Mouse (Mus musculus): ENCODE data around the gene Tfcp2. TPM values are rescaled to one million over a fixed set of nuclear protein-coding genes. Genes with fewer than 3 reads are reported as not detected.
A peak's percentile ranks its signal among the peaks of the same experiment; 100 is the strongest.
"Not testable (repeated sequence)": the region's sequence is repeated elsewhere in the genome, so short reads cannot be mapped to it uniquely, and the experiment has no call there.

Gene Tfcp2
- total RNA-seq, 2 experiments from 2014 or later: 11.6 to 12.6 TPM

DNA sequence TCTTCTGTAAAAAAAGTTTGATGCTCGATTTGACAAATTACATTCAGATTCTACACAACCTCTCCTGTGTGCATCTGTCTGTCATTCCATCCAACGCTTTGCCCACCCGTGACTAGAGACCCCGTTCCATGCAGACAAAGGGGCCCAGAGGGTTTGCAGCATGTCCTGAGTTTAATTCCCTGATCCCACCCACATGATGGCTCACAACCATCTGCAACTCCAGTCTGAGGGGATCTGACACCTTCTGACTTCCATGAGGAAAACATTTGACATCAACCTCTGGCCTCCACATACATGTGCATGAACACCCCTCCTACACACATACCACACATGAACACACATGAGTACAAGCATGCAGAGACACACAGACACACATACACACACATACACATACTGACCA, 10.4 kb downstream of the Tfcp2 start:
- Histone ChIP-seq H3K4me3 (no peak overlapping the region), H3K27ac (no peak overlapping the region)
- intact Hi-C loops (cut with DNase I): no loop called here
- no peak for DNase-seq
- no peak for TF ChIP-seq CTCF (IDR thresholded peaks at IDR 0.05)

DNA sequence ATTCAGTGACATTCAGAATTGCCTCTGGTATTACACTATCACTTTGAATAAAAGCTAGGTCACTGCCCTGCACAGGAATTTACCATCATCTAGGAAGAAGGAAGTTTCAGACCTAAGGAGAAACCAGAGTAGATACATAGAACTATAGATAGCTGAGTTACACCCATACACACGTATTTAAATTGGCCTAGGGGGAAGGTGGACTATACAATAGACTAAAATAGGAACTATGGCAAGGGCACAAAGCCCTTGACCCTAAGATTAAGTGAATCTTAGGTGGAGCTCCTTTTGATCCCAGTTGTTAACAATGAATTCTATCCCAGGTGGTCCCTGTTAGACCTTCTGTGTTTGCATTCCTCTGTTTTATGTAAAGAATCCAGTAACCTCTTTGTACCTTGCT, 10.8 kb downstream of the Tfcp2 start:
- H3K27ac ChIP-seq: peak overlapping the region; percentile 41
- H3K4me3 ChIP-seq; intact Hi-C loops (cut with DNase I); DNase-seq: not testable (repeated sequence)

GRCm38 (mm10) chr15:100539411-100539810, 12.4 kb downstream of the Tfcp2 start:
- Histone ChIP-seq H3K27ac (no peak overlapping the region), H3K4me3 (no peak overlapping the region)
- intact Hi-C loops (cut with DNase I): loop anchor here (2.0 kb wide), 1 partner anchor 143 kb away; no protein-coding TSS in a partner anchor
- DNase-seq: no peak
- no peak for TF ChIP-seq CTCF (IDR thresholded peaks at IDR 0.05)

DNA sequence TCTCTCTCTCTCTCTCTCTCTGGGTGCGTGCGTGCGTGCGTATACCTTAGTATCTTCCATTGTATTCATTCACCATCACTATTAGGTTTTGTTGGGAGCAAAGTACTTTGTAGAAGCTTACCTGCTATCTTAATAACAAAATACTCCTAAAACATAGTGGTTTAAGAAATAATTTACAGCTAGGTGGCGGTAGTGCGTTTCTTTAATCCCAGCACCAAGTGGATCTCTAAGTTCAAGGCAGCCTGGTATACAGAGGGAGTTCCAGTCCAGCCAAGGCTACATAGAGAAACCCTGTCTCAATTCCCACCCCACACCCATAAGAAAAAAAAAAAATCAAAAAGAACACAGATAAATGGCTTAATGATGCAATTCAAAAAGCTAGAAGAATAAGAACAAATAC, 13.9 kb downstream of the Tfcp2 start:
- intact Hi-C loops (cut with DNase I): loop anchor here (1.0 to 2.0 kb wide), 3 partner anchors 74 to 145 kb away; no protein-coding TSS in a partner anchor
- Histone ChIP-seq H3K27ac (no peak overlapping the region), H3K4me3 (no peak overlapping the region)
- TF ChIP-seq CTCF (IDR thresholded peaks at IDR 0.05): peak; percentile 66
- DNase-seq: no peak

DNA sequence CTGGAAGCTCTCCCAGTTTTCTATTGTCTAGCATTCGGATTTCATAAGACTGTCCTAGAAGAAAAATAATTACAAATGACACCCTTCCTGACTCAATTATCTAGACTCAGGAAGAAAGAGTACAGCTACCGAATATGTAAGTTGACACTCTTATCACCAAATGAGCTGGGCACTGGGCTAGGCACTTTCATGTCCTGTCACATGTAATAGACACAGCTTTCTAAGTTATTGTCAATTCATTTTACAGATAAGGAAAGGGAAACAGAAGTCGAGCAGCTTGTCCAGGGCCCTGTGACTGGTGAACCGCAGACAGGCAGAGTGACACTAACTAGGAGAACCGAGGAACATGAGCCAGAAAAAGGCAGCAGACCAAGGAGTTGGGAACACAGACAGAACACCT, 23.9 kb downstream of the Tfcp2 start:
- DNase-seq: no peak
- TF ChIP-seq CTCF (IDR thresholded peaks at IDR 0.05): no peak
- Histone ChIP-seq H3K27ac (no peak overlapping the region), H3K4me3 (no peak overlapping the region)
- intact Hi-C loops (cut with DNase I): no loop called here

DNA sequence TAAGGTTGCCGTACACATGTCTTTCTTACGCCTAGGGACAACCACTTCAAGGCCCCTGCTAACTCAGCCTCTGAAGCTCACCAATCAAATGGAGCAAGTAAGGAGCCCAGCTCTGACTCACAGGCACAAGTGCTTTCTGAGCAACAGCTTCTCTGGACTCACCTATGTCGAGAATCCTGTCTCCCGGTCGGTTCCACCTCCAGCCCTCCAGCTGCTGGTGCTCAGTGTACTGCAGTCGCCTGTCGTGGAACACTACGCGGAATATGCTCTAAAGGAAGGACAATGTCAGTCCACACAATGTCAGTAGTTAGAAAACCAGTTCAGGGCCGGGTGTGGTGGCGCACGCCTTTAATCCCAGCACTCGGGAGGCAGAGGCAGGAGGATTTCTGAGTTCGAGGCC, 26.4 kb downstream of the Tfcp2 start:
- no peak for DNase-seq

GRCm38 (mm10) chr15:100520306-100520705, 31.5 kb downstream of the Tfcp2 start:
- intact Hi-C loops (cut with DNase I): no loop called here
- DNase-seq: no peak
- H3K27ac ChIP-seq: no peak overlapping the region
- H3K4me3 ChIP-seq: no peak overlapping the region
- no peak for TF ChIP-seq CTCF (IDR thresholded peaks at IDR 0.05)

More for the DNA sequence above, 26.4 kb downstream of the Tfcp2 start:
- TF ChIP-seq CTCF (IDR thresholded peaks at IDR 0.05): no peak
- Histone ChIP-seq H3K4me3 (no peak overlapping the region), H3K27ac (no peak overlapping the region)
- intact Hi-C loops (cut with DNase I): no loop called here

DNA sequence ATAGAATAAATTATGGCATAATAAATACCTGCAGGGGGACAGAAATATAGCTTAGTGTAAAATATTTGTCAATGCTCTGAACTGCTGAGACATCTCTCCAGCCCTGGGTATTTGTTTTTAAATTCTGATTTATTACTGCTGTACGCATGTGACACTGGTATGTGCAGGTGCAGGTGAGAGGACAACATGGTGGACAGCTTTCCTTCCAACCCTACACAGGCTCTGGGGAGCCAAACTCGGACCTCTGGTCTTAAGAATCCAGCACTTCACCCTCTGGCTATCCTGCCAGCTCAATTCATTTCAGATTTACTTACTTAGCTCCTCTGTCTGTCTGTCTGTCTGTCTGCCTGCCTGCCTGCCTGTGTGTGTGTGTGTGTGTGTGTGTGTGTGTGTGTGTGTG, 36.7 kb downstream of the Tfcp2 start:
- Histone ChIP-seq H3K27ac (no peak overlapping the region), H3K4me3 (no peak overlapping the region)
- intact Hi-C loops (cut with DNase I): no loop called here
- TF ChIP-seq CTCF (IDR thresholded peaks at IDR 0.05): no peak
- DNase-seq: no peak

GRCm38 (mm10) chr15:100513387-100513786, 38.4 kb downstream of the Tfcp2 start:
- DNase-seq: no peak
- Histone ChIP-seq H3K4me3 (no peak overlapping the region), H3K27ac (no peak overlapping the region)
- no peak for TF ChIP-seq CTCF (IDR thresholded peaks at IDR 0.05)
- intact Hi-C loops (cut with DNase I): no loop called here

DNA sequence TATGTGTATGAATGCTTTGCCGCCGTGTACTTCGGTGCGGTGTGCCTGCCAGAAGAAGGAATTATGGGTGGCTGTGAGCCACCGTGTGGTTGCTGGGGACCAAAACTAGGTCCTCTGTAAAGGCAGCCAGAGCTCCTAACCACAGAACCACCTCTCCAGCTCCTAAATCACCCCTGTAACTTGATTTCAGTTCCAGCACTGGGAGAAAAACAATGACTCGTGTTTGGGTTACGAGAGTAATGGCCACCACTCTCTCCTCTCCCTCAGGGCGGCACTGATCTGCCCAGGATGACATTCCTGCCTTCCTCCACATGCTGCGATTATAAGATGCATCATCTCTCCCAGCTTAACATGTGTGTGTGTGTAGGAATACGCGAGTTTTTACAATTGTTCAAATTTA, 41.7 kb downstream of the Tfcp2 start:
- intact Hi-C loops (cut with DNase I): no loop called here
- Histone ChIP-seq H3K27ac (no peak overlapping the region), H3K4me3 (no peak overlapping the region)
- TF ChIP-seq CTCF (IDR thresholded peaks at IDR 0.05): no peak
- no peak for DNase-seq

DNA sequence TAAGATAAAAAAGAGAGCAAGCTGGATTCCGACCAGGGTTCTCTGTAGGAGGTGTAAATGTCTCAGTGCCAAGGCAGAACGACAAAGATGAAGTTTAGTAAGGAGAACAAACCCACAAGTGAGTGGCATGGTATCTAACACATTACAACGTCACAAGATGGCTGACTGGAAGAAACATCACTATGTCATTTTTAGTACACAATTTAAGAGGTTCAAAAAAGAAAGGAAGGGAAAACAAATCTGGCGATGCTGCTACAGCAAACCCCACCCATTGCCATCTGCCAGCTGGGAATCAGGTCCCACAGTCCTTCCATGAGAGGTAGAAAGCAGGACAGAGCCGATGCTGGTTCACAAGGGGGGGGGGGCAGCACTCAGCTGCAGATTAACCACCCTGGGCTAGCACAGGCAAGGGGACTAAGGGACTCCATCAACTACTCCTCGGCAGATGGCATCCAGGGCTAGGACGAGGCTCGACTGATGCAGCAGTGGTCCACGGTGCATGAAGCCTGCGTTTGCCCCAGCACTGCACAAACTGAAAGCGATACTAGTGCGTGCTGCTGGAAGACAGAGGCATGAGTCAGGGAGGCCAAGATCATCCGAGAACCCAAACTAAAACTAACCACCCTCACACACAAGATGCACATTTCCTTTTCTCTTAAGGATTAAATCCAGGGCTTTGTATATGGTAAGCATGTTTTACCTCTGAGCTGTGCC, 43.2 kb downstream of the Tfcp2 start:
- TF ChIP-seq CTCF (IDR thresholded peaks at IDR 0.05): no peak
- H3K27ac ChIP-seq: no peak overlapping the region
- intact Hi-C loops (cut with DNase I): no loop called here
- no peak for DNase-seq
- H3K4me3 ChIP-seq: no peak overlapping the region

- intact Hi-C loops (cut with DNase I); DNase-seq; H3K27ac ChIP-seq; H3K4me3 ChIP-seq: not testable (repeated sequence)
These were observed 52.3 kb downstream of the Tfcp2 start for GRCm38 (mm10) chr15:100499506-100499905.

DNA sequence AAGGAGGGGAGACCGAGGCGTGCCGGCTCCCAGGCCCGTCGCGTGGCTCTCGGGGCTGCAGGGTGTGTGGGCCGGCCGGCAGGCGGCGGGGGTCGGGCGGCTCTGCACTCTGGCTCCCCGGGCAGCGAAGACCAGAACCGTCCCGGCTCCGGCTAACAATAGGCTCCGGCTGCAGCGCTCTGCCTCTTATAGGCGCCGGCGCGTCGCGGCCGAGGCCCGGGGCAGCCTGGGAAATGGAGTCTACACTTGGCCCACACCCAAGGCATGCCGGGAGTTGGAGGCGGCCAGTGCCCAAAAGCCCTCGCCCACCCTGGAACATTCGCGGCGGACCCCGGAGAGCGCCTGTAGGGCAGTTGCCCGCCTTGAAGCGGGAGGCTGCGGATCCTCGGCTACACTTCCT, 56.7 kb downstream of the Tfcp2 start, which contains the start of gene Csrnp2:
Gene Csrnp2 (minus strand): TSS at position 387 of the 400 bp plus-strand sequence.
- Histone ChIP-seq H3K4me3 (peak within 1 kb of the TSS; percentile 97), H3K27ac (peak within 1 kb of the TSS; percentile 97)
- DNase-seq: peak; percentile 95
- TF ChIP-seq CTCF (IDR thresholded peaks at IDR 0.05): peak; percentile 29; the same call in 1 of the 2 replicates
- intact Hi-C loops (cut with DNase I): no loop called here

DNA sequence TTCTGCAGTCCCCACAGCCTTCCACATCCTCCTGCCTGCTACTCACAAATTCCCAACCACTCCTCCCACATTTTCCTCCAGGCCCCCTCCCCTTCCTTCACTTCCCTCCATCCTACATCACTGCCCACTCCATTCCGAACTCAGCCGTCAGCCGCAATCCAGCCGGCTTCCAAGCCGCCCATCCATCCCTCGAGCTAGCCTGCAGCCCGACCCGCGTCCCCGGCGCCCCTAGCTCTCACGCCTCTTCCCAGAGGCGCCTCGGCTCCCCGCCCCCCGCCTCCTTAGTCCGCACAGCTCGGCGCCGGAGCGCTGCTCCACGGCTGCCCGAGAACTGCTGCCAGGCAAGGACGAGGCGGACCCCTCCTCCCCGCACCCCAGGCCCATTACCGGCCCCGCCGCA, 57.2 kb downstream of the Tfcp2 start:
- Histone ChIP-seq H3K4me3 (peak overlapping the region; percentile 97), H3K27ac (peak overlapping the region; percentile 97)
- DNase-seq: no peak
- no peak for TF ChIP-seq CTCF (IDR thresholded peaks at IDR 0.05)
- intact Hi-C loops (cut with DNase I): no loop called here

All from gastrocnemius, adult 2 months (tissue).